Mouse (Mus musculus) lung, adult 18-20 months (tissue): ENCODE measurements around the gene Dhx33.

Experiments
- DNase-seq, 2 experiments: peaks; one replicate each; pipeline ENCODE4 v3.0.0; 2022; ENCODE audit warnings: mixed read lengths in 2 of 2

Dhx33 gene

GRCm38 (mm10) chr11:71004316-71004773 lies at the start of gene Dhx33:
Dhx33 (minus strand) TSS chr11:71004437.
- DNase-seq: peak; percentile 97 to 98

GRCm38 (mm10) chr11:71052554-71052953 lies 48.3 kb upstream of the Dhx33 start:
- DNase-seq: no peak

GRCm38 (mm10) chr11:71039526-71040298 lies 35.5 kb upstream of the Dhx33 start:
- no peak for DNase-seq

- DNase-seq: peak in 1 of 2 experiments; percentile 20
Measured at GRCm38 (mm10) chr11:71033163-71033761, 29.0 kb upstream of the Dhx33 start, which contains the start of gene 6330403K07Rik. 6330403K07Rik (minus strand) TSS chr11:71033513.

DNA sequence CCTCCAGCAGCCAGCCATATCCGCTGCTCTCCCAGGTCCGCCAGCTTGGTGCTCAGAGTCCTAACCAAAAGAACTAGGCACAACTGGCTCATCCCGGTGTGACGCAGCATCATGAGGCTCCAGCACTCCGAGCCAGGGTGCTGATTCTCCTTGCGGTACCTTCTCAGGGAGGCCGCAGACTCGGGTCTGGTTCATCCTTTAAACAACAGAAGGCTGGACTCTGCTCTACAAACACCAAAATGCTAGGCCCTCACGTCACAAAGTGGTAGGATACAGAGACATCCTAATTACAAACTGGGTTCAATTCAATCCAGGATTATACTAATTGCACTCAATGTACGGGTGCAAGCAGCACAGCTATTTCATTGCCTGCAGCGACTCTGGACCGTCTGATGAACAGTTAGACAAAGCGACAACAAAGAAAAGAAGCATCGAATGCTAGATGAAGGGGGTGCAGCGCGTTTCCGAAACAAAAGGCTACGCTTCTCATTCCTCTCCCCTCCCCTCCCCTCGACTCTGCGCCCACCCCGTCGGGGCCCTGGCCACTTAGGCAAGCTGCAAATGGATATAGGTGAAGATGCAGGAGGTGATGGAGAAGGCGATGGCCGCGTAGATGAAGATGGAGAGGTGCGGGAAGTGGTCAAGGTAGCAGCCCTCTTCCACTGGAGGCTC lies 28.4 kb upstream of the Dhx33 start:
- no peak for DNase-seq

DNA sequence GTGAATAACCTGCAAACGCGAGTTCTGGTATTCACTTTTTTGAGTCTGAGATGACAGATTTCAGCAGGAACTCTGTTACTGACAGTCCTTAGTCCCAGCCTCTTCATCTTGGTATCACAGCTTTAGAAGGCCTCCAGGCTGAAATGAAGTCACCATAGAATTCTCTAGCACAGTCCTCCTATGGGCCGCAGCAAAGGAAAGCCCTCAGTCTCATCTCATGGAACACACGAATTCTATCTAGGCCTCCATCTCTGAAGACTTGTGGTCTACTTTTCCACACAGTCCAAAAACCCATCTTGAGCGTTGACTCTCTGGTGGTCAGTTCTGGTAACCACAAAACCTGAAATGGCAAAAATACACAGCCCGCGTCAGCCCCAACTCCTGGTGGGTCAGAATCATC lies 27.8 kb upstream of the Dhx33 start:
- no peak for DNase-seq

- no peak for DNase-seq
Measured at GRCm38 (mm10) chr11:71029403-71030118, 25.3 kb upstream of the Dhx33 start.

DNA sequence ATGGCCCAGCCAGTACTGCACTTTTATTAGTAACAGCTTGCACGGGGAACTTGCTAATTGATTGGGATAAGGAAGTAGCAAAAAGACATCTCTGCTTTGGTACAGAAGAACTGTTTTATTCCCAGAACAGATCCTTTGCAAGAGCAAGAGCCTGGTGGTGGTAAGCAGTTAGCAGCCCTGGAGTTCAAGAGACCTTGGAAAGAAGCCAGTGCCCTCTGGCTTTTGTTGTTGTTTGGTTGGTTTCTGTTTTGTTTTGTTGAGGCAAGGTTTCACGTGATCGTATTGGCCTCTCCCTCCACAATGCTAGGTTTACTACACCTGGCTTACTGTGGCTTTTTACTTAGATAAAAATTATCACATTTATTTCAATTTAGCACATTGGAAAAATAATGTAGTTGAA lies 24.0 kb upstream of the Dhx33 start:
- no peak for DNase-seq

DNA sequence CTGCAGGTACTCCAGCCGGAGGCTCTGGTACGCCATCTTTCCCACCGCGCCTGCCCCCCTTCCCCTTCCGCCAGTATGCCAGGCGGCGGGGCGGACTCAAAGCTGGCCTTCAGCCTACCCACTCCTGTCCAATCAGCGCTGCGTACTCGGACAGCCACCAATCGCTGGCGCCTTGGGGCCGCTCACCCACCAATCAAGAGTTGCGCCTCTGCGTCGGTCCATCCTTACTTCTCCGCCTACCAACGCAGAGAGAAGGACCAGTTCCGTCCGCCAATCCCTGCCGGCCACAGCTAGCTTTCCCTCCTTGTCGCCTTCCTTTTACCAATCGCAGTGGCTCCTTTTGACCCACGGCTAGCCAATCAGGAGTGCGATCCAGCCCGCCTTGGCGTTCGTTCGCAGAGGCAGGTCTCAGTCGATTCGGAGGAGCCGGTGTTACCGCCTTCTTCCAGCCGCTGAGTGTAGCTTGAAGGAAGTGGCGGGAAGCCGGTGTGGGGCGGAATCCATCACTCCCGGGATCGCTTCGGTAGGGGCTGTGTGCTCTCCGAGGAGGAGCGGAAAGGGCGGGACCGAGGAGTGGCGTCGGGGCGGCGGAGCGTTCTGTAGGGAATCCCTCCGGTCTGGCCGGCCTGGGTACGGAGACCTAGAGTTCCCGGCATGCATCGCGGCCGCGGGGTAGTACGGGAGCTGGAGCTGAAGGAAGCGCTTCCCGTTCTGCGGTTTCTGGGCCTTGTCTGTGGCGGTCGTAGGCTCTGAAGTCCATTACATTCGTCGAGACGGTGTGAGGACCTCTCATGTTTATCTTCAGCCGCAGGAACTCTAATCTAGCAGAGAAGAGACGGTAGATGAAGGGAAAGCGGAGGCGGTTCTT lies 15.2 kb upstream of the Dhx33 start, which contains the start of the genes Mis12 and Derl2:
TSS of gene Mis12 (plus strand) at position 411 of the 868 bp plus-strand sequence.
TSS of gene Derl2 (minus strand) at position 641 of the 868 bp plus-strand sequence.
- peak; percentile 99 to 100 for DNase-seq

DNA sequence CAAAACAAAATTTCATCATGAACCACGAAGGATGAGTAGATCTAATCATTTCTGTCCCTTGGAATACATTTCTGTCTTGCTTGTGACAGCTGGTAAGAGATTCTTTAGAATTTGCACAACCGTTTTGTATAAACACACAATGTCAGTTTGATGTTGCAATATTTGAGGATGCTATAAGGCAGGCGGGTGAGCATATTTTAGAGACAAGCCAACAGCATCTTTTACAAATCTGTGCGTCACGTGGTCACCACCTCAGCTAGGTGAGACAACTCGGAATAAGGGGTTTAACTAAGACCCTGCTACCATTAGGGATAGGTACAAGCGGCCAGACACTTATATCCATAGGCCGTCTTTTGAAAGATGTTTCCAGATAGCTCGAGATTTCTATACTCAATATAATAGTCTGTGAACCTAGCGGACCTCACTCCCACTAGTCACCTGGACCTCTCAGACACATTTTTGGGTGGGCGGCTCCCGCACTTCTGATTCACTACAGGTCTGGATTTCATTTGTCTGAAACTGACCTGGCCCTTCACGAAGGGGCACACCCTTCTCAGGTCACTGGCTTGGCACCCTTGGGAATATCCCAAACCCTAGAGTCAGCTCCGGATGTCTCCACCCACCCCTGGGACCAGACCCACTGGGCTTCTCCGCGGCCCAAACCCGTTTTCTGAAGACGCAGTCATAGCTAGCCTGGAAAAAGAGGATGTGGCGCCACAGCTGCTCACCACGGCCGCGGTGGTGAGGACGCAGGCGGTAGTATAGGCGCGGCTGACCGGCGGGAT lies 14.4 kb upstream of the Dhx33 start:
- no peak for DNase-seq

GRCm38 (mm10) chr11:71017051-71017450 lies 12.8 kb upstream of the Dhx33 start:
- no peak for DNase-seq

- peak; percentile 65 to 75 for DNase-seq
Measured at GRCm38 (mm10) chr11:71012743-71013142, 8.5 kb upstream of the Dhx33 start.

DNA sequence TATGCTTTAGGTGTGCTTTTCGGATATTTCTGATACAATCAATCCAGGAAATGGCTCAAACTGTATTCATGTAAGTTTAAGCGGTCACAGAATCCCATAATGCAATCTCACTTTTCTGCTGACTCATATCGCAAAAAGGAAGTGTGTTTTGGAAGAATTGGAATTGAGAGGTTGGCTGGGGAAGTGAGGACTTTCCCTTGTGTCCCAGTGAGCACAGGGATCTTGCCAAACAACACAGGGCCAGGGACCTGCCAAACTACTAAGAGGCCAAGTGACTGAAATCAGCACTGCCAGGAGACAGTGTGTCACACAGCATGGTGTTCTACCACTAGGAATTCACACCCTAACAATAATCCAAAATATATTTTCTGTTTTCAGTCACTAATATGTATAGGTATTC lies 4.1 kb upstream of the Dhx33 start:
- DNase-seq: peak in 1 of 2 experiments; percentile 24

GRCm38 (mm10) chr11:71007831-71008230 lies 3.6 kb upstream of the Dhx33 start:
- DNase-seq: peak in 1 of 2 experiments; percentile 31

- no peak for DNase-seq
Measured at GRCm38 (mm10) chr11:71007026-71007425, 2.8 kb upstream of the Dhx33 start.

GRCm38 (mm10) chr11:71005046-71005445 lies 809 bp upstream of the Dhx33 start:
- DNase-seq: no peak

DNA sequence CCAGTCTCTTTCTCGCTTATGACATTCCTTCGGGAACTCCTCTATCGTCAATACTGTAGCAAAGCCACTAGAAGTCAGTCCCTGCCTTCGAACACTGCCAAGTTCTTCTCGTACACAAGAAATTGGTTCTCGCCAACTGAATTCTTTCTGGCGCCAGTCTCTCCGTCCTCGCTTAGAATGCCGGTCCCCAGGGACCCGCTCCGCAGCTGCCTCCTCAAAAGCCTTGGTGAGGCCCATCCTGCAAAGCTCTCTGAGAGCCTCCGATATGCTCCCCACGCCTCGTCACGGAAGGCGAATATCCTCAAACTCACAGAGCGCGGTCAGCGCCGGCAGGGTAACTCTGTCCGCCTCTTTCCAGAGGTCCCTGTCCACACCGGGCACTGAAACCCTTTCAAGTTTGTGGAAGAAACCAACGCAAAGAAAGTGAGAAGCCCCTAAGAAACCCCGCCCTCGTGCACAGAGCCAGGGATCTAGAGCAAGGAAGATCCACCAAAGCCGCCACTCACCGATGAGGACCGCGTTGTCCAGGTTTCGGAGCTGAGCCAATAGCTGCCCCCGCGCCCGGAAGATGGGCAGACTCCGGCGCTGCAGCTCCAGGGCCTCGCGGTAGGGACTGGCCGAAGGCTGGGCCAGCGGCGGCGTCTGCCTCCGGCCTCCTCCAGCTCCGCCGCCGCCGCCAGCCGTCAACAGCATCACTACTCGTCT lies 474 bp downstream of the Dhx33 start:
- no peak for DNase-seq

- no peak for DNase-seq
Measured at GRCm38 (mm10) chr11:71001167-71001566, 3.1 kb downstream of the Dhx33 start.

DNA sequence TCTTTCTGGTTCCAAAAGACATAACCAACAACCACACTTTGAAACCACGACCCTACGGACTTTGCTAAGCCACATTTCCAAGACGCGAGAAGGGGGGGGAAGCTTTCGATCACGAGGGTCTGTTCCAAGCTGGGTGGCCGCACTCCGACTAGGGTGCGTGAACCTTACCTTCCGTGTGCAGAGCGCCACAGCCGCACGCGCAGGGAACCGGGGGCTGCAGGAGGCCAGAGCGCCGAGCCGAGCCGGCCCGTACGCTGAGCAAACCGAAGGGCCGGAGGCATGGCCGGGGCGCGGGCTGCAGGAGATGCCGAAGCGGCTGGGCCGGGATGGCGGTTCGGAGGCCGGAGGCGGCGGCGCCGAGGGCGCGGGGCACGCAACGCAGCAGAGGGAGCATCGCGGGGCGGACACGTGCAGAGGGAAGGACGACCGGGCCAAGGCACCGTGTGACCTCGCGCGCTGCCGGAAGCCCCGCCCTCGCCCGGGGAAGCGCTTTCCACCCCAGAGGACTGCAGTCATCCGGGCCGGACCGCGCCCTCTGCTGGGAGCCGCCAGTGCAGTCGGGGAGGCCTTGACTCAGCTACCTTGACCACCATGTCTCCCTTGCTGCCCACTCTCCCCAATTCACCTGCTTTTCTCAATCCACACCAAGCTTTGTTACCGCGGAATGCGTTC lies 21.5 kb downstream of the Dhx33 start, which contains the start of gene C1qbp:
TSS of gene C1qbp (minus strand) at position 470 of the 672 bp plus-strand sequence.
- peak; percentile 92 to 93 for DNase-seq
